Mouse (Mus musculus): ENCODE data around the gene Gm11114.

GRCm38 (mm10) chr9:85347823-85348523 lies 35.4 kb downstream of the Gm11114 start:
- no peak for TF ChIP-seq EP300 (IDR thresholded peaks at IDR 0.05; ENCODE audit: low read depth in 1 of 2, low read length in 2 of 2)
- no peak for TF ChIP-seq CTCF (IDR thresholded peaks at IDR 0.05 in 2 of 3, conservative IDR thresholded peaks at IDR 0.05 in 1 of 3; ENCODE audit: control insufficient read depth in 1 of 3, insufficient read depth in 1 of 3, low read depth in 2 of 3, low read length in 3 of 3, poor library complexity in 1 of 3, severe bottlenecking in 1 of 3)

Measured in MEL (cell line).